Mouse (Mus musculus) mesoderm, embryonic 11.5 days (tissue): ENCODE measurements at regions not wholly inside any gene's neighbourhood (a gene's known extent, or its start where the extent isn't known, plus 50 kb on each side); places are given as distances from the start of the nearest gene placed in this dataset.

ENCODE experiments used
- DNase-seq: peaks from one replicate; pipeline ENCODE4 v3.0.0-alpha.2; 2012; ENCODE audit warnings: low read depth, low spot score

DNA sequence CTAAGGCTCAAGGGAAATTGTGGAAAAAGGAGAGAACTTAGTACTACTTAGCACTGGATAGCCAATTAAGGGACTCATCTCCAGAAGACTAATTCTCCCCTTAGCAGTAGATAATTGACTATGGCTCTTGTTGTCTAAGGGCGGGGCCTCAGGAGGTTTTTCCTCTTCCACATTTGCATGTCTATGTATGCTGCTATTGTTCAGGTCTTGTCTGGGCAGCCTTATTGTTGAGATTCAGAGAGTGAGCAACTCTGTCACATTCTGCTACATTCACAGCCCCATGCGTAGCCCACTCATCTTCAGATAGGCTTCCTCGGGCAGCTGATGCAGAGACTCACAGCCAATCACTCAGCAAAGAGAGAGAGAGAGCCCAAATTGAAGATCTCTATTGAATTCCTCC, 339.9 kb downstream of the Gpam start:
- no peak for DNase-seq

- no peak for DNase-seq
These were observed 343.3 kb downstream of the Gpam start for GRCm38 (mm10) chr19:54783729-54784128.

- no peak for DNase-seq
These were observed 369.3 kb downstream of the Gpam start for GRCm38 (mm10) chr19:54757761-54758160.

GRCm38 (mm10) chr19:54756681-54757257, 370.3 kb downstream of the Gpam start:
- DNase-seq = peak; percentile 5

DNA sequence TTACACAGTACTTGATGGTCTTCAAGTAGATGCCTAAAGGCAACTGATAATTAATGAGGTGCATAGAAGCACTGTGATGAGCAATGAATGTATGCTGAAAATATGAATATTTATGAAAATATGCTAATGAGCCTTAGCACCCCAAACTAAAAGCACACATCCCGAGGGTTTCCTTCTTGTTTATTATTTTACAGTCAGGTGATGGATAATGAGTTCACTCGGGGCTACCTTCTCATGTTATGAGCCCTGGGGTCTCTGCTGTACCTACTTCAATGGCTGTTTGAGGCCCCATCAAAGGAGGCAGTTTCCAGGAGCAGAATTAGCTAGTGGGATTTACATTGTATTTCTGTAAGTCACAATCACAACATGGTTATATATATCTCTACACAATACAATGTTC, 371.6 kb downstream of the Gpam start:
- no peak for DNase-seq

GRCm38 (mm10) chr19:54733938-54734337, 393.1 kb downstream of the Gpam start:
- DNase-seq = no peak

GRCm38 (mm10) chr19:54731749-54732148, 395.3 kb downstream of the Gpam start:
- no peak for DNase-seq

DNA sequence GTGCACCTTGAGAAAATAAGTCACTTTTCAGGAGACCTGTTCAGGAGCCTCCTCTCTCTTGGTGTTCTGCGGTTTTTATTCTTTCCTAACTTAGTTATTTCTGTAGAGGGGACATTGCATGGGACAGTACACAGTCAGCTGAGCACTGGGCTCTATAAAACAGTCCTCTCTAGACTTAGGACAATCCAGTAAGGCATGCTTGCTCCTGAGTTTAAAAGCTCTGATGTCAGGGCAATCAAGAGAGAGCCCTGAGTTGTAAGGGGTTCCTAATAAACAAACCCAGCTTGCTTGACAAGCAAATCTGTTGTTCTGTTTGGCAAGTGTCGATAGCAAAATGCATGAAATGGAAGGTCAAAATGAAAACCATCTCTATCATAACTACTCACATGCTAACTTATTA, 395.7 kb downstream of the Gpam start:
- no peak for DNase-seq

GRCm38 (mm10) chr19:54730801-54731200, 396.2 kb downstream of the Gpam start:
- DNase-seq = no peak

- DNase-seq = no peak
These were observed 396.7 kb downstream of the Gpam start for GRCm38 (mm10) chr19:54730296-54730695.

- DNase-seq = no peak
These were observed 404.9 kb downstream of the Gpam start for GRCm38 (mm10) chr19:54722091-54722490.

GRCm38 (mm10) chr19:54697411-54697810, 429.6 kb downstream of the Gpam start:
- DNase-seq = no peak

- DNase-seq = no peak
These were observed 433.3 kb downstream of the Gpam start for GRCm38 (mm10) chr19:54693714-54694113.

DNA sequence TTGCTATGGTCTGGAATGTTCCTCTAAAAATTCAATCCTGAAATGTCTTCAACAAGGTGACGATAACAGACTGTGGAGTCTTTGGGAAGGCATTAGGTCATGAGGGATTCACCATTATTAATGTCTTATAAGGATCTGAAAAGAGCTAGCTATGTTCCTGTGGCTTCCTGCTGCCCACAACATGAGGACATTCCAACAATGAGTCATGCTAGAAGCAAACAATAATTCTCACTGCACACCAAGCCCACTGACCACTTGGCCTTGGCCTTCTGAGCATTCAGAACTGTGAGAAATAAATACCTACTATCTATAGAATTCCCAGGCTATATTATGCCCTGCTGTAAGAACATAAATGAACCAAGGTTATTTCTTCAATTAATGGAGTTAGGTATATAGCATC, 433.9 kb downstream of the Gpam start:
- no peak for DNase-seq

DNA sequence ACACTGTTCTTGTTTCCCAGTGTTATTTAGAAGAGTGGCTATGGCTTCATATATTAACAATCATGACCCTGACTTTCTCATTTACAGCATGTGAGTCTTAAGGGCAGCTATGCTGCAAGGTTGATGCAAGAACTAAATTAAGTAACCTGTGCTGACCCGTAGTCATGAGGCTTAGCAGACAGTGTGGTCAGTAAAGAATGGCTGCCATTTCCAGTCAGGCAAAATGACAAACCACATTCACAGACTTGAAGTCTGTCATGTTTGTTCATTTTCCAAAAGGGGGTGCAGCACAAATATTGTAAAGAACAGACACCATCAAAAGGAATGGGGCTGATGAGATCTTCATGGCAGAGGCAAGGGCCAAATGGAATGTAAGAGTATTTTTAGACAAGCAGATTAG, 435.2 kb downstream of the Gpam start:
- DNase-seq = no peak

- peak; percentile 6 for DNase-seq
These were observed 438.4 kb downstream of the Gpam start for GRCm38 (mm10) chr19:54688630-54689029.

DNA sequence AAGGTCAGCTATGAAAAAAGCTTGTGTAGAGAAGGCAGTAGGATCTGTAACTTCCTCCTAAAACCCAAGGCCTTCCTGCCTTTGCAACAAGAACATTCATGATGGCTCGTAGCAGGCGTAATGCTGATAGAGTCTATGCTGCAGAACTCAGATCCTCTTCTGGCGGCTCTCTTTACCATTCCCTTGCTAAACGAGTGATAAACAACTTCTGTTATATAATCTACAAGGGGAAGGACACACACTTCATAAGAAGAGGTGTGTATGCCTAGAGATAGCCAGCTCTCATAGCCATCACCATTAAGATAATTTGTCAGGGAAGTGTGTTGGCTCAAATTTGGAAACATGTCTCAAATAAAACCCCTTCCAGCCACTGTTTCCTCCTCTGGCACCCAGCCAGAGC, 441.9 kb downstream of the Gpam start:
- DNase-seq = no peak
